Mouse (Mus musculus) large intestine, adult 2 months (tissue): ENCODE results near the gene Pip5k1b. TPM values are rescaled to one million over a fixed set of nuclear protein-coding genes. Genes with fewer than 3 reads are reported as not detected.

Source experiments
- DNase-seq: peaks from one replicate; pipeline ENCODE4 v3.0.0-alpha.2; 2012; ENCODE audit warnings: low read depth, low spot score
- WGBS: fragments of 180-500 bp; shearing (Covaris S2); methylation state at CpG from one replicate; pipeline ENCODE4 v1.1.7; 2018; 5-methylcytosine and 5-hydroxymethylcytosine counted together
- polyA plus RNA-seq: library from polyadenylated mRNA; depleted of rRNA; stranded (reverse); fragments of >200 nt; gene quantifications from 2 replicates; pipeline ENCODE4 v1.2.3, GENCODE M21; 2012

Gene Pip5k1b
- polyA plus RNA-seq, 1 experiment: 31.2 TPM

- DNase-seq: no peak
- 31% methylated on average over 10 of the region's 10 CpGs for WGBS
Observed at GRCm38 (mm10) chr19:24318172-24318571, 237.5 kb downstream of the Pip5k1b start.

- 39% methylated on average over 2 of the region's 2 CpGs for WGBS
- DNase-seq: peak; percentile 61
Observed at GRCm38 (mm10) chr19:24317731-24318130, 237.9 kb downstream of the Pip5k1b start.

GRCm38 (mm10) chr19:24317038-24317591 is 238.6 kb downstream of the Pip5k1b start:
- WGBS: 22% methylated on average over 15 of the region's 15 CpGs

GRCm38 (mm10) chr19:24316060-24316725 is 239.5 kb downstream of the Pip5k1b start:
- DNase-seq: no peak
- WGBS: 75% methylated on average over 9 of the region's 9 CpGs

More at GRCm38 (mm10) chr19:24317038-24317591, 238.6 kb downstream of the Pip5k1b start:
- peak; percentile 62 for DNase-seq

GRCm38 (mm10) chr19:24315234-24315633 is 240.4 kb downstream of the Pip5k1b start:
- DNase-seq: no peak
- 93% methylated on average over 4 of the region's 4 CpGs for WGBS

GRCm38 (mm10) chr19:24314676-24315075 is 241.0 kb downstream of the Pip5k1b start:
- WGBS: 94% methylated on average over 11 of the region's 11 CpGs
- DNase-seq: no peak

- DNase-seq: no peak
- 86% methylated on average over 12 of the region's 12 CpGs for WGBS
Observed at GRCm38 (mm10) chr19:24312556-24313342, 242.9 kb downstream of the Pip5k1b start.

GRCm38 (mm10) chr19:24312046-24312445 is 243.6 kb downstream of the Pip5k1b start:
- 83% methylated on average over 5 of the region's 5 CpGs for WGBS
- DNase-seq: no peak

- WGBS: 70% methylated on average over 5 of the region's 5 CpGs
- DNase-seq: no peak
Observed at GRCm38 (mm10) chr19:24308305-24308705, 247.4 kb downstream of the Pip5k1b start.

- no peak for DNase-seq
- 82% methylated on average over 13 of the region's 13 CpGs for WGBS
Observed at GRCm38 (mm10) chr19:24307271-24308221, 248.1 kb downstream of the Pip5k1b start.

- DNase-seq: no peak
- 88% methylated on average over 5 of the region's 5 CpGs for WGBS
Observed at GRCm38 (mm10) chr19:24306351-24306750, 249.3 kb downstream of the Pip5k1b start.

GRCm38 (mm10) chr19:24302198-24302597 is 253.5 kb downstream of the Pip5k1b start:
- WGBS: 80% methylated on average over 10 of the region's 10 CpGs
- DNase-seq: no peak

- DNase-seq: no peak
- 66% methylated on average over 5 of the region's 5 CpGs for WGBS
Observed at GRCm38 (mm10) chr19:24301768-24302148, 253.9 kb downstream of the Pip5k1b start.

GRCm38 (mm10) chr19:24300994-24301767 is 254.5 kb downstream of the Pip5k1b start:
- no peak for DNase-seq
- WGBS: 27% methylated on average over 9 of the region's 9 CpGs

GRCm38 (mm10) chr19:24293537-24293936 is 262.1 kb downstream of the Pip5k1b start:
- DNase-seq: no peak
- WGBS: 61% methylated on average over 5 of the region's 5 CpGs

- DNase-seq: no peak
- 51% methylated on average over 4 of the region's 4 CpGs for WGBS
Observed at GRCm38 (mm10) chr19:24284187-24284586, 271.5 kb downstream of the Pip5k1b start.

GRCm38 (mm10) chr19:24281288-24281980 is 274.2 kb downstream of the Pip5k1b start:
- 43% methylated on average over 7 of the region's 7 CpGs for WGBS
- DNase-seq: no peak

- no peak for DNase-seq
- 3% methylated on average over 18 of the region's 22 CpGs for WGBS
Observed at GRCm38 (mm10) chr19:24280601-24281228, 275.0 kb downstream of the Pip5k1b start, which contains the start of gene Fxn. Gene Fxn (minus strand): TSS chr19:24280605.
